Mouse (Mus musculus) mouse embryonic stem cell (cell line): ENCODE results near the gene Sh3pxd2a.

Source experiments
- in situ Hi-C, 2 experiments: fragments of 300-500 bp; cut with MboI; formaldehyde crosslinking; loops; 1 replicate in 1 of 2; 3 replicates in 1 of 2; pipeline ENCODE4 v1.14.3; 2019 to 2020; ENCODE audit warnings: low sequenced_read_pairs in 2 of 2, low pct_unique_long_range_greater_than_20kb in 1 of 2, mixed read lengths in 1 of 2; ENCODE audit not compliant: unreplicated experiment in 1 of 2

Sh3pxd2a gene

GRCm38 (mm10) chr19:47315091-47315916 lies 148.9 kb downstream of the Sh3pxd2a start:
- in situ Hi-C loops: no loop called here

- in situ Hi-C loops: no loop called here
These were observed 149.9 kb downstream of the Sh3pxd2a start for GRCm38 (mm10) chr19:47314076-47314941.

DNA sequence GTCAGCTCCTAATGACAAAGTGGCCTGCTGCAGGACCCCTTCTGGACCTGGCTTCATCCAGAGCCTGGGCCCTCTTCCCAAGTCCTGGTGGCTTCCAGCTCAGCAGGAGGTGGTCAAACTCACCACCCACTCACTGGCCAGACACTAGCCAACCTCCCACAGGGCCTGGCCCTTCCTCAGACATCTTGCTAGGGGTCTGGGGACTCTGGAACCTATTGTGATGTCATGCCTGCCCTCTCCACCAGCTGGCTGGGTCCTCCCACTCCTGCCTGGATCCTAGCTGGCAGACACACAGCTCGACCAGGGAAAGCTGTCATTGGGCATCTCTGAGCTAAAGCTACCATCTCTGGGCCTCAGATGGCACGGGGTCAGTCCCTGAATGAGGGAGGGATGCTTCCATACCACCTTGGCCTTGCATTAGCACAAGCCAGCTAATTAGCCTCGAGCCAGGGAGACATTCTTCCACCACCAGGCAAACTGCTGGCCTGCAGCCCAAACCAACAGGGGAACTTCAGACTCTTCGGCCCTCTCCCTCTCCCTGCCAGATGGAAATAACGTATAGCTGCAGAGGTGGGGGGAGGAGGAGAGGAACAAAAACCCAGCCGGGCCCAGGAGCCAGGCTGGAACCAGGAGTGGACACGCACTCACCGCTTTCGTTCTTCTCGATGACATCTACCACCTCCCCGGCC lies 150.7 kb downstream of the Sh3pxd2a start:
- in situ Hi-C loops: no loop called here

GRCm38 (mm10) chr19:47311162-47311561 lies 153.0 kb downstream of the Sh3pxd2a start:
- in situ Hi-C loops: no loop called here

DNA sequence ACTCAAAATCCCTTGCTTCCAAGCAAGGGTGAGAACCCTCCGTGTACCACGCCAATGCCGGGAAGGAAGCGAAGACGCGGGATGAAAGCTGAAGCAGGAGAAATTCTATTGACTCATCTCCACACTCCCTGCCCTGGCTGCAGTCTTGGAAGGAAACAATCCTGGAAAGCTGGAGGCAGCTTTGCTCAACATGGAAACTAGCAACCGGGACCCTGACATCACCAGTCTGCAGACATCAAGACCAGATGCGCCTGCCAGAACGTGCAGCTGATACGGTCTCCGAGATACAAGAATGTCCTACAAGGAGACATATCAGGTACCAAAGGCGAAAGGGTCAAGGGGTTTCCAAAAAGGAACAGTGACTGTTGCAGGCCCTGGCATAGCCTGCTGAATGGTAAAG lies 154.4 kb downstream of the Sh3pxd2a start:
- in situ Hi-C loops: no loop called here

- in situ Hi-C loops: no loop called here
These were observed 157.3 kb downstream of the Sh3pxd2a start for GRCm38 (mm10) chr19:47306917-47307315.

- in situ Hi-C loops: no loop called here
These were observed 157.9 kb downstream of the Sh3pxd2a start for GRCm38 (mm10) chr19:47306128-47306916.

DNA sequence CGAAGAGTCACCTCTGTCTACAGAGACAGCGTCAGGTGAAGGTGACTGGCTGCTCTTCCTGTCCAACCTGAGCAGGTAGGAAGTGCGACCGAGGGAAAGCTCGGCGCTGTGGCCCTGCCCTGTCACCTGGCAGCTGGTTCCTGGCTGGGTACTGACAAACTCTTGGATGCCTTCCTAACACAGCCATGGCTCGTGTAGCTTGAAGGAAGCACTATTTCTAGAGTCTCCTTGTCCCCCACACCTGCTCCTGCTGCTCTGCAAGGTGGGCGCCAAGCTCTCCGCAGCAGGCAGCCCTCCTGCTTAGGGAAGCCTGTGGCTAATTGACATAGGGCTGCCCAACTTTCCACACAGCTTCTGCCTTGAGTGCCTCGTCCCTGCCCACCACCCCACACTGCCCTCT lies 158.8 kb downstream of the Sh3pxd2a start:
- in situ Hi-C loops: no loop called here

DNA sequence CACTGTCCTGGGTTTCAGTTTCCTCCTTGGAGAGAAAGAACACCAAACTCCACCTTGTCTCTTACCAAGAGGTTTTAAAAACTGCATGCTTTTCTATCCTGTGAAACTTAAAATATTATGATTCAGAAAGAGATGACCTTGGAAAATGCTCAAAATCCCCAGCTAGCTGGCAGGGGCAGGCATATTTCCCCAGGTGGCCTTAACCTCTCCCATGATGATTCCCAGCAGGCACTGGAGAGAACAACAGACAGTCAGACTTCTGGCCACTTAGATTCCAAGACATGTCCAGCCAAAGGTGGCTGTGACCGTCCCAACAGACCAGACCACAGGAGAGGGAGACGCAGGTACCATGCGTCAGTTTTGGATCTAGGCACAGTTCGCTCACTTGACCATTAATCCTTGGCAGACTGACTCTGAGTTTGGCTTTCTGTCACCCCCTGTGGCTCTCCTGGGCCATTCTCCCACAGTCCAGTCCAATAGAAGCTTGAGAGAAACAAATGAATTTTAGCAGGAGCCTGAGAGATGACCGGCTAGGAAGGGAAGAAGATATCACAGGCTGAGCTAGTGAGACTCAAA lies 159.9 kb downstream of the Sh3pxd2a start:
- in situ Hi-C loops: no loop called here

DNA sequence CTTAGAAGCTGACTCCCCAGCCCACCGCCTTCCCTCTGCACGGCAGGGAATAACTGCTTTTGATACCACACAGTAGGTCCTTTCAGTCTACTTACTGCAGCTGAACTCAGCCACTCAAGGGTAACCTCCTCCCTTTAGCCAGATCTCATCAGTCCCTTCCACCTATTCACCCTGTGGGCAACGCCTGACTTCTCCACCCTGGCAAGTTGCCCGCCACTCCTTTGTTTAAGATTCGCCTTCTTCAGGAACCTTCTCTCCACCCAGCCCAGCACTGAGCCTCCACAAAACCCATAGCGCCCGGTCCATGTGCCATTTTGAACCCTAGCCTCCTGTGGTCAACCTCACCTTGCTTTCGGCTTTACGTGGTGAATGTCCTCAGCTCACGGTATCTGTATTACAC lies 161.1 kb downstream of the Sh3pxd2a start:
- in situ Hi-C loops: no loop called here

DNA sequence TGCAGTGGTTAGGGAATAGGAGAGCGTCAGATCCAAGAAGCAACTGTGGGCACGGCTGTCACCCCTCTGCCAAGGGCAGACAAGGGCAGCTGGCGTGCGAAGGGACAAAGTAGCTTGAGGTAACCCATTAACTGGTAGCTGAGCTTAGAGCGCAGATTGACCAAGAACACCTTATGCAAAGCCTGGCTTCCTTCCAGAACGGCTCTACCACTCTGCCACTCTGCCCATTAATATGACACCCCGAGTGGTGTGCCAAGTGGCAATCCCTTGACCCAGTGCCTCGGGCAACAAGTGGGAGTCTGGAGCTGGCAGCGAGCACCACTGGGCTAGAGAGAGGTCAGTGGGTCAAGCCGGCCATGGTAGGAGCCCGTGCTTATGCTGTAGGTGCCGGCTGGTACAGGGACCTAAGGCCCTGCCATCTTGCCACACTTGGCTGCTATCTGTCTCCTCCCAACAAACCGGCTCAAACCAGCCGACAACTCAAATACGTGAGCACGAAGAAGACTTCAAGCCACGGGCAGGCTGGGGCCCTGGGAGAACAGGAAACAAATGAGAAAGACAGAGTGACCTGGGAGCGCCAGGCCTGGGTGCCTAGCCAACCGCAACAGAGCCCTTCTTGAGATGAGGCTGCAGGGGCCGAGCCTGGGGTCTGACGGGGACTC lies 161.9 kb downstream of the Sh3pxd2a start:
- in situ Hi-C loops: no loop called here

DNA sequence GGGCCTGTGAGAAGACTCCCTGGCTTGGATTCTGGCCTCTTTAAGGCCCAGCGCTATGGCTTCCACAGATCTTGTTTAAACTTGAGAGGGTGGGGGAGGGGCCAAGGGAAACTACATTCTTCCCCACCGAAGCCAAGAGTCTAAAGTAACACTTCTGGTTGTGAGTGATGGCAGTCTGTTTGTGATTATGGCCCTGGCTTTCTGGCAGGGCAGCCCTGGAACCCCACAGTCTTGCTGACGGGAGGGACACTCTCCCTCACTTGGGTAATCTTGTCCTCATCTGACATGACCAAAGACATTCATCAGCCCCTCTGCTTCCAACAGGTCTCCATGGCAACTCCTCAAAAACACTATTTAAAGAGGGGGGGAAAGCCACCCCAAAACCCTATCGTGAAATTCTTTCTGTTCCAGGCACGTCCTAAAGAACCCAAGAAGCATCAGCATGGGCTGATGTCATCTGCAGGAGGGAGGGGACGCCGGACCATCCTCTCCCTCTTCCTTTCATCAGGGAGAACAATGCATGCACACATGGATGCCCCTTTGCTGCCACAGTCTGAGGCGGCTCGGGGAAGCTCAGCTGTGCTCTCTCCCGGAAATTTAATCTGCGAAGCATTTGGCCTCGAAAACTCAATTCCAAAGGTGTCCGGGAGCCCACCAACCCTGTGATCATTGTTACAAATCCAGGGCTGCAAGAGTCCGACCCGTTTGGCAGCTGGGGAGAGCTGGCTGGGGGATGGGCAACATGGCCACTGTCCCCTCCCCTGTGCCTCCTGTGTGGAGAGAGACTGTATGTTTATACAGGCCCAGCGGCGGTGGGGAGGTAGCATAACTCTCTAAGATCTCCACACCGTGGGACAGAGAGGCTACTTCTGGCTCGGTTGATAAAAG lies 162.7 kb downstream of the Sh3pxd2a start:
- in situ Hi-C loops: no loop called here

- in situ Hi-C loops: no loop called here
These were observed 166.1 kb downstream of the Sh3pxd2a start for GRCm38 (mm10) chr19:47298100-47298499.

DNA sequence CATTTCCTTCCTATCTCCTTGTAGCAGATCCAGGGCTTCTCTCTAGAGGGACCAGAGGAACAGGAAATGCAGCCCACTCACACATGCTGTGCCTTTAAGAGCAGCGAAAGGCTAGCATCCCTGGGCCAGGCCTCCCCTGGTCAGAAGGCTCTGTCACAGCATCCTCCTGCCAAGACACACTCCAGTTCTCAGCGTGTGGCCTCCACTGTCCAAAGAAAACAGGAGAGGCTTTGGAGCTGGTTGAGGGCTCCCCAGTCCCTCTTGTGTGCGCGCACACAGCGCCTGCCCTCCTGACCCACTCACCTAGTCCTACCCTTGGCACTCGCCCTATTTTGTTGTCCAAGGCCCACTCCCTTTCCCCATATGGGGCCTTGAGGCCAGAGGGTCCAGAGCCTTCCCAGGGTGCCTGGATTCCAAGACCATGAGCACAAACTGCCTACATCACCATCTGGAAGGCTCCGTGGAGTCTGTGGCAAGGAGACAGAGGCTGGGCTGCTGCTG lies 171.7 kb downstream of the Sh3pxd2a start:
- in situ Hi-C loops: no loop called here

GRCm38 (mm10) chr19:47291307-47292080 lies 172.7 kb downstream of the Sh3pxd2a start:
- in situ Hi-C loops: no loop called here
